In the genomic region with DNA sequence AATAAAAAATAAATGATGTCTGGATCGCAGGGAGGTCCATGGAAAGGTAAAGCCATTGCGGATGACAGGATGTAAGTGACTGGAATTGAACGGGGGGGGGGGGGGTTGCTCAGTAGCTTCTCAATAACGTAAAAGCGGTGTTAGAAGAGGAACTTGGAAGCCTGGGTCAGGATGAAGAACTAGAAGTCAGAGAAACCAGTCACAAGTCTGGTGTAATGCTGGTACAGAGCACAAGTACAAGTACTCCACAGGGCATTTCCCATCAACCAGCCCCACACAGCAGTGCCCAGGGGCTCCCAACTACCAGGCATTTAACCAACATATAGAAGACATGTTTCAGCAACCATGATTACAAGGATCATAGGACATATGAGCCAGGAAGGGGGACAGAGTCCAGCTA, we compare ENCODE assay signal across 24 mouse cellular contexts.
"Had no signal": no experiment of that assay in that cellular context is flagged by ENCODE, and none has a peak within 500 bp of the region (broad histone marks: within the 10 kb centered on the region; RNA-seq: fewer than 3 reads in every experiment).

No protein-coding gene starts in this region.

- H3K4me1 ChIP-seq: heart, embryonic 15.5 days; hindbrain, embryonic 13.5 days; hindbrain, embryonic 15.5 days; intestine, embryonic 15.5 days; limb, embryonic 13.5 days; limb, embryonic 15.5 days; liver, embryonic 12.5 days had no signal

- DNase-seq: gastrocnemius, postnatal 14 days; gastrocnemius, postnatal 36 days; heart, adult 18-20 months; heart, postnatal 14 days; heart, postnatal 36 days; kidney, adult 18-20 months; kidney, adult 8-10 months; kidney, postnatal 10 days; kidney, postnatal 25 days; kidney, postnatal 4 days; left cerebral cortex, postnatal 4 days had no signal

- H3K36me3 ChIP-seq: heart, embryonic 10.5 days; heart, embryonic 13.5 days; heart, embryonic 15.5 days; hindbrain, embryonic 13.5 days; hindbrain, embryonic 15.5 days; intestine, embryonic 15.5 days; limb, embryonic 13.5 days; limb, embryonic 15.5 days; liver, embryonic 12.5 days had no signal

- H3K9ac ChIP-seq: heart, embryonic 13.5 days; heart, embryonic 15.5 days; hindbrain, embryonic 13.5 days; hindbrain, embryonic 15.5 days; intestine, embryonic 15.5 days; limb, embryonic 13.5 days; limb, embryonic 15.5 days; liver, embryonic 12.5 days had no signal

- H3K9me3 ChIP-seq: heart, embryonic 10.5 days; heart, embryonic 15.5 days; hindbrain, embryonic 13.5 days; hindbrain, embryonic 15.5 days; intestine, embryonic 15.5 days; limb, embryonic 15.5 days; liver, embryonic 12.5 days had no signal

- ATAC-seq: hindbrain, postnatal 0 days; intestine, embryonic 15.5 days; intestine, postnatal 0 days; liver, embryonic 12.5 days had no signal

- H3K4me2 ChIP-seq: heart, embryonic 13.5 days; heart, embryonic 15.5 days; hindbrain, embryonic 13.5 days; hindbrain, embryonic 15.5 days; intestine, embryonic 15.5 days; limb, embryonic 13.5 days; limb, embryonic 15.5 days; liver, embryonic 12.5 days had no signal

- H3K4me3 ChIP-seq: heart, embryonic 10.5 days; heart, embryonic 13.5 days; heart, embryonic 15.5 days; hindbrain, embryonic 13.5 days; hindbrain, embryonic 15.5 days; intestine, embryonic 15.5 days; layer of hippocampus, adult 2 months; left cerebral cortex, adult 2 months; limb, embryonic 13.5 days; limb, embryonic 15.5 days; liver, embryonic 12.5 days had no signal

- H3K27me3 ChIP-seq: heart, embryonic 13.5 days; heart, embryonic 15.5 days; hindbrain, embryonic 13.5 days; hindbrain, embryonic 15.5 days; intestine, embryonic 15.5 days; limb, embryonic 13.5 days; limb, embryonic 15.5 days; liver, embryonic 12.5 days had no signal

- H3K27ac ChIP-seq: heart, embryonic 10.5 days; heart, embryonic 13.5 days; heart, embryonic 15.5 days; hindbrain, embryonic 13.5 days; hindbrain, embryonic 15.5 days; hindbrain, postnatal 0 days; intestine, embryonic 15.5 days; layer of hippocampus, adult 2 months; left cerebral cortex, adult 2 months; limb, embryonic 13.5 days; limb, embryonic 15.5 days; liver, embryonic 12.5 days had no signal
